In the genomic region with DNA sequence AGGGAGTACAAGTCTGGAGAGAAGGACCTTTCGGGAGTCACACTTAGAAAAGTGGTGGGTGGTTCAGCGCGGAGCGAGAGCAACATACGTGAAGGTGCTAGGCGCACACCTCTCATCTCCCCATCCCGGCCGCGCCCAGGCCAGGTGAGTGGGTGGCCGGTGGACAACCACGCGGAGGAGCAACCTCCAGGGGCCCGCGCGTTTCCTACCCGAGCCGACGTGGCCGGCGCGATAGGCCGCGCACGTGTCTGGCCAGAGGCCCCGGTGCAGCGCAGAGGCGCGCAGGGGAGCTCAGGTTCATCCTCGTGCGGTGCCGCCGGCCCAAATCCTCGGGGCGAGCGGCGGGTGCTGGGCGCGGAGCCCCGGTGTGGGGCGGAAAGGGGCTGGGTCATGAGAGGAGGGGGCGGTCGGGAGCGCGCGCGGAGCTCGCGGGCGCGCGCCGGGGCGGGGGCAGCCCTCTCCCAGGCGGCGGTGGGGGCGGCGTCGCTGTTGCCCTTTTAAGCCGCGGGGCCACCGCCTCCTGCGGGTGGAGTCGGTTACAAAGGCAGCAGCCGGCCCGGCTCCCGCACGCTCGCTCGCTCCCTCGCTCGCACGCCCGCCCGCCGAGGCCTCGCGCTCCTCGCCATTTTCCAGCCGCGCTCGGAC, we compare ENCODE assay signal across 8 mouse cellular contexts. TPM values are rescaled to one million over a fixed set of nuclear protein-coding genes. Genes with fewer than 3 reads are reported as not detected.
DNase-seq lines count a peak whose midpoint lies in the region; ATAC-seq lines count a peak whose summit lies in the region.

A gene (plus strand): TSS at position 1 of the 645 bp plus-strand sequence.

- intact Hi-C loops in left cerebral cortex, postnatal 10 days (cut with DNase I), result loop anchor here (10.0 kb wide), 1 partner anchor 166 kb away; no protein-coding TSS in a partner anchor

- peak; percentile 66 for ATAC-seq in frontal cortex, adult (ENCODE audit: low TSS enrichment)
- peak; percentile 28 to 36; a peak in 1 of 4 replicates for ATAC-seq in hematopoietic stem cell, adult 5-6 weeks (replicated peaks in 1 of 2; ENCODE audit: insufficient read depth in 1 of 2, low FRiP score in 2 of 2, low TSS enrichment in 1 of 2, low read depth in 1 of 2, poor library complexity in 2 of 2, severe bottlenecking in 2 of 2)
- ATAC-seq in megakaryocyte progenitor cell, adult 5-6 weeks (replicated peaks; ENCODE audit: poor library complexity), result peak; percentile 64

- peak; percentile 85 for DNase-seq in R1 (ENCODE audit: low read depth, low spot score)
- DNase-seq in cerebellum, adult 8-10 months, result peak; percentile 68
- DNase-seq in left cerebral cortex, postnatal 10 days (ENCODE audit: extremely low spot score in 1 of 2, low spot score in 2 of 2), result peak; percentile 24 to 88
- peak; percentile 39 to 45 for DNase-seq in right cerebral cortex, postnatal 36 days (ENCODE audit: low spot score in 2 of 2)
- peak; percentile 86 for DNase-seq in yolk sac, embryonic 10.5 days (ENCODE audit: low spot score)

RNA-seq across cellular contexts. Expression of the gene that starts here (rescaled TPM):
- 48.0 and 56.2 TPM in 2 replicates for total RNA-seq in hematopoietic stem cell, adult 5-6 weeks (2017)
- total RNA-seq in left cerebral cortex, postnatal 10 days (2021), result 10 to 100 TPM; 45.5 to 47.8 TPM
- 44.4 and 46.8 TPM in 2 replicates for total RNA-seq in megakaryocyte progenitor cell, adult 5-6 weeks (2015)
- total RNA-seq in megakaryocyte progenitor cell, adult 5-6 weeks (2017), result 45.2 and 57.7 TPM in 2 replicates

Comparison
In these comparisons a context has a peak if more than half of its experiments do, and no peak if none do; other contexts are left out.
1. Peak in every context shown above with its lines: DNase-seq and ATAC-seq.